Mouse (Mus musculus) mouse trophoblast stem cell (cell line): ENCODE data around the gene Pbx3.

Experiments
- in situ Hi-C, 2 experiments: fragments of 300-500 bp; cut with MseI, MboI; formaldehyde crosslinking; loops; 2 replicates in 1 of 2; 3 replicates in 1 of 2; pipeline ENCODE4 v1.15.1; 2025

Gene Pbx3

DNA sequence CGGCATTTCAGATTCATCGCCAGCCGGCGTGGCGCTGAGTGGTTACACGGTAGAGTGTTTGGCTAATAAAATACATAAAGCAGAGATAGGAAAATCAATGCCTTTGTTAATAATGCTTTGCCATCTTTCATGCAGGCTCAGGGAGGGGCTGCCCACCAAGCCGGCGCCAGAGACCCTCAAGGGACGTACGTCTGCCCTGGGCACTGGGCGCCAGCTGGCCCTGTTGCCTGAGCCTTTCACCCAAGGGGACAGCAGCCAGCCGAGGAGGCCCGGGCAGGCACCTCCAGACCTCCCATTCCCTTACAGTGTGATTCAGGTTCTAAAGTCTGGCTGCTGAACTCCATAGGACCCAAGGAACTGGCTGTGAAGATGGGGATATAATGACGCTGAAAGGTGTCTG lies 225.5 kb downstream of the Pbx3 start:
- in situ Hi-C loops: no loop called here

DNA sequence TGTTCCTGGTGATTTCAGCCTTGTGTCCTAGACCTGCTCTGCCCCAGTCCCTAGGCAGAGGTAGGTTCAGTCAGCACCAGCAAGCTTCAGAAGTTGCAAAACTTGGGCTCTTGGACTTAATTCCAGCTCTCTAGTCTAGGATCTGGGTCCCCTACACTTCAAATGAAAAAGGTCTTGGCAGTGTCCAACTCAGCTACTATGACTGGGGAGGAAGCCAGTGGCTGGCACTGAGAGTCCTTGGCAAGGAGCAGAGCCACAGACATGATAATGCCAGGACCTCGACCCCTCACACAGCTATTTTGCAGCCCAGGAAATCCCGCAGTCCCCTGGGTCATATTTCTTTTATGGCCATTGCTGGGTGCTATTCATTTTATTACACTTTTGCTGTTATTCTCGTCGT lies 225.9 kb downstream of the Pbx3 start:
- in situ Hi-C loops: no loop called here

DNA sequence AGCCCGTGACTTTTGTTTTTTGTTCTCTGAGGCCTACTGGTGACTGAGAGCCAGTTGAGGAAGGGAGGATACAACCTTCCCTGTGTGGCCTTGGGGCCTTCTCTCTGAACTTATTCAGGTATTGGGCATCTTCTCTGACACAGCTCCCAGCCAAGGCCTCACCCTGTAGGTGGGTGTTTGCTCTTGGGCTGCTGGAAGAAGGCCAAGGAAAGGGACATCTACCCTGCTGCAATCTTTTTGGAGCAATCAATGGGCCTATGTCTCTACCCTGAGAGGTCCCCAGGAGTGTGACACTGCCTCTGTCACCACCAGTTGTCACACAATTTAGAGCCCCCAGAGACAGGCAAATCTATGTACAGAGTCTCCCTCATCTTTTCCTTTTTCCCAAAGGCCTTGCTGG lies 226.5 kb downstream of the Pbx3 start:
- in situ Hi-C loops: no loop called here

DNA sequence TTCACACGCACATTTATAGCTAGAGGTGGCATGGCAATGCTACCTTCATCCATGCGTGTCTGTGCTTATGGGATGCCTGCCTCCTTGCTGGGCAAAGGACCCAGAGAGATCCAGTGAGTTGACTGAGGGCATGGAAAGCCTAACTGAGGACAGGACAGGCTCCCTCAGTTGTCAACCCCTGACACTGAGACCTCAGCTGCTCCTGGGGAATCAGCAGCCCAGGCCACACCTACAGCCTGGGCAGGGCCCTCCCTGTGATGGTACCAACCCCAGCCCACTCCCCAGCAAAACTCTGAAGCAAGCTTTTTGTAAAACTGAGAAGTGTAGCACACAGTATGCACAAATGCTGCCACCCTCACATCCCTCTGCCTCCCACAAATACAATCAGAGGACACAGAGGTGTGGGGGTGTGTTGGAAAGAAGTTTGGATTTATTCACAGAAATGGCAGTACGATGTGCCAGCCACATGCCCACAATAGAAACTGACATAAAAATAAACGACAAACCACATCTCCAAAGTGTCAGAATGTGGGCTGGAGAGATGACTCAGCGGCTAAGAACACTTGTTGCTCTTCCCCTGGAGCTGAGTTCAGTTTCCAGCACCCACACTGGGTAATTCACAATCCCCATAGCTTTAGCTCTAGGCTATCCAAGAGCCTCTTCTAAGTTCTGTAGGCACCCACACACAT lies 233.3 kb downstream of the Pbx3 start:
- in situ Hi-C loops: no loop called here

DNA sequence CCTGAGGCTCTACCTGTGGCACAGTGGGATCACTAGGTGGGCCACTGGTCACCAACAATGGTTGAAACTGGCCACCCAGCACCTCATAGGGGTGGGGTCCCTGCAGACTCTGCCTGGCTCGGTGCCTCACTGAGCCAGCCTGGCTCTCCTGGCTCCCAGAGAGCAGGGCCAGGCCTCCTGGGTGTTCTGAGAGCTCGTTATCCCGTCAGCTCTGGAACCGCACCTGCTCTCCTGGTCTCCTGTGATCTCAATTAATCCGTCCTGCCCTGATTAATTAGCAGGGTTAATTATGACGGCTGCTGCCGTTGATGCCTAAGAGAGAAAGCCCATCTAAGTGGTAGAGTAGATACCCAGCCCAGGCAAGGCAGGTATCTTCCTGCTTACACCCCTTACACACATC lies 237.6 kb downstream of the Pbx3 start:
- in situ Hi-C loops: no loop called here

DNA sequence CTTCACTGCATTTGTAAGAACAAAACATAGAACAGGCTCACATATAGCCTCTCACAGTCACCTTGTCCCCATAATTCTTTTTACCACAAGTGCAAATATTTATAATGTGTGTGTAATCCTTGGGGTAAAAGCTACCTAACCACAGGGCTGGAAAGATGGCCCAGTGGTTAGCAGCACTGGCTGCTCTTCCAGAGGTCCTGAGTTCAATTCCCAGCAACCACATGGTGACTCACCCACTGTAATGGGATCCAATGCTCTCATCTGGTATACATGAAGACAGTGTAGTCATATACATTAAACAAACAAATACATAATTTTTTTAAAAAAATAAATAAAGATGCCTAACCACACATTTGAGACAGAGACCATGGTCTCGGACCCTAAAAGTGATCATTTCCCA lies 240.2 kb downstream of the Pbx3 start:
- in situ Hi-C loops: no loop called here

DNA sequence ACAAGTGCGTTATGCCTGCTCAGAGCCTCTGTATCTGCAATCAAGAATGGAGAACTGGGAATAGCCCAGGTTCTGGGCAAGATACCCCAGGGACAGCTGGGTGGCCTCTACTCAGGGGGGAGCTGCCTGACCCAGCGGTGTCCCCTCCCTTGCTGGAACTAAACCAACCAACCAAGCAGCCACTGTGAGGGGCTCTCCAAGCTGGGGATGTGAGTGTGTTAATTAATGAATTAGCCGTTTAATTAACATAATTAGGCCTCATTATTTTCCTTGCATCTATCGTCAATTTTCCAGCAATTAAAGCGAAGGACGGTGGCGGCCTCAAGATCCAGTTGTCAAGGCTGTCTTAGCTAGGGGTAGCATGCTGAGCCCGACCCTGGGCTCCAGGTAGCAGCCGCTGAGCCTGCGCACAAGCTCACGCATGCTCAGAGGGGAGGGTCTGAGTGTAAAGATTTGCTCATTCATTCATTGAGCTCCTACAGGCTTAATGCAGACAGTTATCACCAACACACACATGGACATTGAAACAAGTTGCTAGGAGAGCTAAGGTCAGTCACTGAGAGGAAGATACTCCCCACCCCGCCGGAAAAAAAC lies 243.2 kb downstream of the Pbx3 start:
- in situ Hi-C loops: no loop called here

DNA sequence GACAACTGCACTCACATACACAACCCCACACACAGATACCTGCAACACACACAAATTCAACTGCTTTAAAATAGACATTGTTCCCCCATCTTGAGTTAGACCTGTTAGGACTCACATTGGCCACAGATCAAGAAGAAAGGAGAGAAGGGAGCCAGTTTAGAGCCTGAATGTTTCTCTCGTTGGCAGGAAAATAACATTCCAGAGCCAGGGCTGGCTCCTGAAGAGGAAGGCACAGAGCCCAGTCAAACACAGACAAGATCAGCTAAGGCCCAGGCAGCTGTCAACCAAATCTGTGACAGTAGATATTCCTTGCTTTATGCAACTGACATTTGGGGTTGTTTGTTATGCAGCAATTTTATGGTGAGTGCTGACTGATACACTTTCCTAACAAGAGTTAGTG lies 245.1 kb downstream of the Pbx3 start:
- in situ Hi-C loops: no loop called here

DNA sequence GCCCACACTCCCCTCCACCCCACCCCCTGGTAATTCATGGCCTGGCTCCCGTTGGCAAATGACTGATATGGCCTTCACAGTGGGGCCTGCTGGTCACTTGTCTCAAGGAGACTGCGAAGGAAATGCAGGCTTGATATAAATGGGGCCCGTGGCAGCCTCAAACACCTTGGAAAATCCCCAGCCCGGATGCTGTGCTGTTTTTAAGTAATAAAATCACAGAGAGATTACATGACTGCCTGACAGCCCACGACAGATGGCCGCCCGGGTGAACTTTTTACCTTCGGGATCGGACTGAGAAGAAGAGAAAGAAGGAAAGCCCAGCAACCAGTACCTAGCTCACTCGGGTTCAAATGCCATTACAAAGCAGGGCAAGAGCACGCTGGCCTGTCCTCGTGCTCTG lies 249.0 kb downstream of the Pbx3 start:
- in situ Hi-C loops: no loop called here
